Comparison of ENCODE assay signal across 19 mouse cellular contexts in the genomic region with DNA sequence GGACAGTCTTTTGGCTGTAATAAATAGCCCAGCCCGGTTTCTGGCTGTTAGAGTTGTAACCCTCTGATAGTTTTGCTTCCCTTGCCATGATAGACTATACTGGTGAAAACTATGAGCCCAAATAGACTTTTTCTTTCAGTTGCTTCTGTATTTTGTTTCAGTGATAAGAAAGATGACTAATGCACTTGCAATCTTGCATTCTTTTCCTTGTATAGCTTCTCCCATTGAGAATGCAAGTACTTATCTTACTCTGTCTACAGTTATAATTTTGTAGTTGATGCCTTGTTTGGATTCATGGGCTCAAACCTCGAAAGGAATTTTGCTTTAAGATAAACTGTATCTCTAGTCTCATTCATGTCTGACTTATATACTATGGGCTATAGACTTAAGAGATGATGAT.
"Had no signal": no experiment of that assay in that cellular context is flagged by ENCODE, and none has a peak within 500 bp of the region (broad histone marks: within the 10 kb centered on the region; RNA-seq: fewer than 3 reads in every experiment).

No protein-coding gene starts in this region.

- ATAC-seq: midbrain, embryonic 16.5 days had no signal

- H3K4me1 ChIP-seq: midbrain, embryonic 10.5 days; midbrain, embryonic 12.5 days; neural tube, embryonic 13.5 days; neural tube, embryonic 15.5 days had no signal

- H3K4me2 ChIP-seq: lung, embryonic 14.5 days; midbrain, embryonic 12.5 days; neural tube, embryonic 13.5 days; neural tube, embryonic 15.5 days had no signal

- H3K9me3 ChIP-seq: midbrain, embryonic 10.5 days; midbrain, embryonic 12.5 days; neural tube, embryonic 13.5 days; neural tube, embryonic 15.5 days had no signal

- H3K27ac ChIP-seq: midbrain, embryonic 10.5 days; midbrain, embryonic 12.5 days; neural tube, embryonic 13.5 days; neural tube, embryonic 15.5 days had no signal

- DNase-seq: lung, adult 18-20 months; lung, embryonic 14.5 days; lung, postnatal 10 days; lung, postnatal 4 days; midbrain, embryonic 14.5 days; retina, postnatal 1 day; right cerebral cortex, adult 18-20 months; right cerebral cortex, postnatal 25 days; right cerebral cortex, postnatal 4 days; spleen, adult 18-20 months; thymus, adult 18-20 months; thymus, postnatal 25 days; thymus, postnatal 4 days had no signal

- H3K36me3 ChIP-seq: midbrain, embryonic 10.5 days; midbrain, embryonic 12.5 days; neural tube, embryonic 13.5 days; neural tube, embryonic 15.5 days had no signal

- H3K4me3 ChIP-seq: midbrain, embryonic 10.5 days; midbrain, embryonic 12.5 days; myocyte; neural tube, embryonic 13.5 days; neural tube, embryonic 15.5 days had no signal

- H3K27me3 ChIP-seq: midbrain, embryonic 12.5 days; neural tube, embryonic 13.5 days; neural tube, embryonic 15.5 days had no signal

- H3K9ac ChIP-seq: lung, embryonic 14.5 days; midbrain, embryonic 12.5 days; neural tube, embryonic 13.5 days; neural tube, embryonic 15.5 days had no signal
